Mouse (Mus musculus) cerebral cortex, adult 2 months (tissue): ENCODE data around the gene Acp6.

ENCODE experiments used
- WGBS: fragments of 180-500 bp; shearing (Covaris S2); methylation state at CpG from one replicate; pipeline ENCODE4 v1.1.7; 2018; 5-methylcytosine and 5-hydroxymethylcytosine counted together

Gene Acp6

GRCm38 (mm10) chr3:97158611-97159508 lies at the start of gene Acp6:
Gene Acp6, plus strand, starts transcription at chr3:97158777.
- 1% methylated on average over 54 of the region's 54 CpGs for WGBS

DNA sequence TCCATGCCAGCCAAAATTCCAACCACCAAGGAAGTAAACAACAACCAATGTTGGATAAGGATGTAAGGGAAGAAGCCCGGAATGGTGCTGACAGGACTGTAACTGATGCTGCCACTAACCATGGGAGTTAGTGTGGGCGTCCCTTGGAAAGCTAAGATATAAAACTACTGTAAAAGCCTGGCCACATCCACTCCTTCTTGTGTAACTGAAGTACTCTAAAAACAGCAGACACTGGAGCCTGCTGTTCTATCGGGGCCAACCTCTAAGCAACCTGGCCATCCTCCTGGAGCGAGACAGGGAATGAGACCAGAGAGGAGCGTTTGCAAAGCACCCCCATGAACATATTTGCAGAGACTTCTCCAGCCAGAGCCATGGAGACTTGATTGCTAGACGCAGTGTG lies 41.1 kb upstream of the Acp6 start:
- 66% methylated on average over 6 of the region's 6 CpGs for WGBS

DNA sequence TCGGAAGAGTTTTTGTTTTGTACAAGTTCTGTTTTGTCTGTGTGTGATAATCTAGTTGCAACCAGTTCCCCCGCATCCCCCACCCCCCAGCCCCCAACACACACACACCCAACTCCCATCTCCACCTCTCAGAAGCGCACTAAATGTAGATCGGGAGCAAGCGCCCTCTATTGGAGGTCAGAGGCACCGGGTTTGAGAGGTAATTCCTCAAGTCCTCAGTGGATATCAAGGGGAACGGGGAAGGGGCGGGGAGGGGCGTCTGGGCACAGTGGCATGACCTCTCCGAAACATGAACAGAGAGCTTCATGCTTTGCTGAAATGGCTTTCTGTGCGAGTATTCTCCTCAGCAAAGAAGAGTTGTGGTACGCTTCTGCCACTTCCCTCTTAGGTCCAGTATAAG lies 40.3 kb upstream of the Acp6 start:
- WGBS: 55% methylated on average over 12 of the region's 12 CpGs

DNA sequence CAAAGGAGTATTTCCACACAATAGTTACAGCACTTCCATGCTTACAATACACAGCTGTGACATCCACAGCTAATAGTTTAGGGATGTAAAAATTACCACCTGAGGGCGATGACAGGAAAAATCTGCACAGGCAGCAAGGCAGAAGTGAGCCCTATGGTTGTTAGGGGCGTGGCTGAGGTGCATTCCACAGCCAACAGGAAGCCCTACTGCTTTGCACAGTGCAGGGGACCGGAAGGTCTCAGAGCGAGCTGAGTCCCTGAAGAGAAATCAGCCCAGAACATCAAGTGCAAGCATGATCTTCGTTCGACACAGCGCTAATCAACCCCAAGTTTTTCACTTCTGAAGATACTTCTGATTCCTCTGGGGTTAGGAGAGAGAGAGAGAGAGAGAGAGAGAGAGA lies 34.4 kb upstream of the Acp6 start:
- 66% methylated on average over 7 of the region's 7 CpGs for WGBS

DNA sequence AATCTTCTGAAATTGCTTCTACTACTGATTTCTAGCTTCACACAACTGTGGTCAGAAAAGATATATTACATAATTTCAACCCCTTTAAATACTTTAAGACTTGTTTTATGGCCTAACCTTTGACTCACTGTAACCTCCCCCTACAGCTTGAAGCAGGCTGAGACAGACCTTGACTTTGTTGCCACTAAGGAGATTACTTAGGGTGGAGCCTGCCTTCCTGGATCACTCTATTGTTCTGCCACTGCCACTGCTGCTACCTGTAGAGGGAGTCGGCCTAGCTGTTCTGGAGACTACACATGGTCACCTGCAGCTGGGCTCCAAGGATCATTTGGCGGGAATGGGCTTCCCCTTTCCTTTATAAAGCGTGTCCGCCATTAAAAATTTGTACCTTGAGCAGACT lies 29.2 kb upstream of the Acp6 start:
- WGBS: 89% methylated on average over 4 of the region's 4 CpGs

DNA sequence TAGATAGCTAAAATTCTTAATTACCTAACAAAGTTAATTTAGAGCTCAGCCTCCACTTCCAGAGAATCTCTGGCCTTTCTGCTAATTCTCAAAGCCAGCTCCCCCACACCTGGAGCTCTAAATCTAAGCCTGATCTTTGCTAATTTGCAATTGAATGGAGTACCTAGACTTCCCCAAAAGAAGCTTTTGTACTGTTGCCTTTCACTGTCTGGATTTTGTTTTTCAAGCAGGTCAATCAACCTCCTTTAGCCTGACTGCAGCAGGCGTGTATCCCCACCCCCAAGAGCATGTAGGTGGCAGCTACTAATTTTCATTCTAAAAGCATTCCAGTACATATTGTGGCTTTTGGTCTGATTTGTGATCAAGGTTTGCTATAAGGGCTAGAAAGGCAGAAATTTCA lies 20.9 kb upstream of the Acp6 start:
- WGBS: 66% methylated on average over 1 of the region's 1 CpGs

DNA sequence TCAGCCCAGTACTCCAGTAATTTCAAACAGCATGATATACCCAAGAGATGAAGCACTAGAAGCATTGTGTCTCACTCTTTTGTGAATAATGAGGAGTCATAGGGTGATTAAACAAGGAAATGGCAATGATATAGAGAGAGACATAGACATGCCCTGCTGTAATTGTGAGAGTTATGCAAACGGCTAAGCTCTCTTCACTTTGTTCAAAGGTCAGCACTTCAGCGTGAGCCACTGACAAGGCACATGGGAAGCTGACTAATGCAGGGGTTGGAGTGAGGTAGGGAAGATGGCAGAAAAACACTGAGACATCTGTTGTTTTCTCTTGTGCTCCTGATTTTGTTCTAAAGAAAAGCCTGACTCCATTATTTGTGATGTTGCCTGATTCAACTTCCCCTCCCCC lies 7.5 kb upstream of the Acp6 start:
- WGBS: 51% methylated on average over 2 of the region's 2 CpGs

DNA sequence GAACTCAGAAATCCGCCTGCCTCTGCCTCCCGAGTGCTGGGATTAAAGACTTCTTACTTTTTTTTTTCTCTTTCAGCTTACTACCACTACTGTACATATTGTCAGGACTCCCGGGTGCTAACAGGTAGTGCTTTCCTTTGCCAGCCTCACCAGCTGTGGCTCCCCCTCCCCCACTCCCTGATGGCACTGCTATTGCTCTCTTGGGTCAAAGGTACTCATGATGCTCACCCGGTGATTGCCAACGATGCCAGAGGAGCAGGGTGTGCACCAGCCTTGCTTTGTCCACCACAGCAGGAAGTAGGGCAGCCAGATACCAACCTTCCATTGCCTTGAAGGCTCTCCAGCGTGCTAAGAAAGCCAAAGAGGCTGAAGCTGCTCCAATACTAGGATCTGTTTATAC lies 2.1 kb upstream of the Acp6 start:
- WGBS: 96% methylated on average over 6 of the region's 6 CpGs

DNA sequence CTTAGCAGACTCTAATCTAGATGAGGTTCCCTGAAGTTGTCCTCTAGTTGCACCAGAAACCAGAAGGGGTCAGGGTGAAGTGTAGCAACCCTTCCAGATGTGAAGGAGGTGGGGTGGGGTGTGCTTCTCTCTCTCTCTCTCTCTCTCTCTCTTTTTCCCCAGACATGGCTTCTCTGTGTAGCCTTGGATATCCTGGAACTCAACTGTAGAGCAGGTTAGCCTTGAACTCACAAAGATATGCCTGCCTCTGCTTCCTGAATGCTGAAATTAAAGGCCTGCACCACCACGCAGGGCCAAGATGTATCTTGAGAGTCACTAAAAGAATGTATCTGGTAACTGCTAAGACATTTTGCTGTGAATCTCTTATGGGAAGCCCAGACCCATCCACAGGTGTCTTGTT lies 1.3 kb upstream of the Acp6 start:
- 85% methylated on average over 1 of the region's 1 CpGs for WGBS

- WGBS: 2% methylated on average over 17 of the region's 17 CpGs
These were observed 498 bp upstream of the Acp6 start for GRCm38 (mm10) chr3:97157958-97158599.

- 48% methylated on average over 6 of the region's 6 CpGs for WGBS
These were observed 903 bp downstream of the Acp6 start for GRCm38 (mm10) chr3:97159509-97159850.

DNA sequence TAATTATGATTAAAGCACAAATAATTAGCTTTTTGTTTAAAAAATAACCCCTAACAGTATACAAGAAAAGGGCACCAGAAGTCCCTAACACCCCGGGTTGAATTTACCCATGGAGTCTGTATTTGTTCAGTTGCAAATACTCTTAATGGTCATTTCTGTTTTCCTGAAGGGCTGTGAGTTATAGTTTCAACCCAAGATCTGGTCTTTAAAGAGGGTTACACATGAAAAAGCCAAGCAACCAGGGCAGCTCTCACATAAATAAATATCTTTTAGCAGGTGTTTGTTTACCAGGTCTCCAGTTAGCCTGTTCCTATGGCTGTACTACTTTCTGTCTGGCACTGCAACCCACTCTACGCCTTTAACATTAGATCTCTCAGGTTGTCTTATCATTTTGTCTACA lies 1.4 kb downstream of the Acp6 start:
- WGBS: 81% methylated on average over 2 of the region's 2 CpGs

DNA sequence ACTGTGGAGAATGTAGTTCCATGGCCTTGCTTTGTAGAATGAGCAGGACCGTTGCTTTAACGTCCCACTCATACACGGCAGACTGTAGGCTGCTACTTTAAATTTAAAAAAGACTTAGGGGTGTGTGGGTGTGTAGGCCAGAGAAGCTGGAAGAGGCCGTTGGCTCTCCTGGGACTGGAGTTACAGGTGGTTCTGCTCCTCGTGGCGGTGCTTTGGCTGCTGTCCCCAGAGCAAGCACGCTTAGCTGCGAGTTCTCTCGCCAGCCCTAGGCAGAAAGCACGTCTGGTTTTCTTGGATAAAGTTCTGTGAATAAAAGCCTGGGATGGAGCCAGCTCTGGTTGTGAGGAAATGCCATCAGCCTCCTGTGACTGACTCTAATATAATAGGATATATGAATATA lies 2.3 kb downstream of the Acp6 start:
- 27% methylated on average over 10 of the region's 10 CpGs for WGBS

- WGBS: 63% methylated on average over 4 of the region's 4 CpGs
These were observed 3.2 kb downstream of the Acp6 start for GRCm38 (mm10) chr3:97161773-97162172.

DNA sequence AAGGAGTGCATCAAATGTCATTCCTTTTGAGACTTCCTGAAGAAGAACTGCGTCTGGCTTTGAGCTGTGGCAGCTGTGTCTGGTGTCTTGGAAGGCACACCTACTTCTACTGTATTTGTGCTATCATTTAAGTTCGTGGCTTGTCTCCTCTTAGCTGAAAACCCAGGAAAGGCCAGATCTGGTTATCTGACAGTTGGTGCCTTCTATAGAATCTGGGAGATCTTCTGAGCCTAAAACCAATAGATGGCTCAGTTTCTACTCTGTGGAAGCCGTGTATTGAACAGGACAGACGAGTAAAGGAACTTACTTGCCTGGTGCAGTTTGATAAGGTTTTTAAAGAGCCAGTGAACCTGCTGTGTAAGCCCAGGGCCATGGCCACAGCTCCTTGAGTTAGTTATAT lies 5.9 kb downstream of the Acp6 start:
- 91% methylated on average over 4 of the region's 4 CpGs for WGBS

DNA sequence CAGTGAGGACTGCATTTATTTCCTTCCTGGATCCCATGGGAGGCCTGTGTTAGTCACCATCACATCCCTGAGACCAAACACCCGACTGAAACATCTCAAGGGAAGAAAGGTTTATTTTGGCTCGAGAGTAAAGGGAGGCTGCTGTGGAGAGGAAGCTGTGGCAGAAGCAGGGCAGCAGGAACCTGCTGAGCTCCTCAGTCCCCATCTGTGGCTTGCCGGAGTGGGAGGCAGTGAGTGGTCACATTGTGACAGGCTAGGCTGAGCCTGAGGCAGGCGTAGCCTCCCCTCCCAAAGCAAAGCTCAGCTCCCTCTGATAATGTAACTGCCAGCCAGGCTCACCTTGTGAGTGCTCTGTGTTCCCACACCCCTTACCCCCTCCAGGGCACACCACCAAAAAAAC lies 8.5 kb downstream of the Acp6 start:
- WGBS: 44% methylated on average over 4 of the region's 4 CpGs

GRCm38 (mm10) chr3:97171531-97171930 lies 13.0 kb downstream of the Acp6 start:
- 94% methylated on average over 6 of the region's 6 CpGs for WGBS

DNA sequence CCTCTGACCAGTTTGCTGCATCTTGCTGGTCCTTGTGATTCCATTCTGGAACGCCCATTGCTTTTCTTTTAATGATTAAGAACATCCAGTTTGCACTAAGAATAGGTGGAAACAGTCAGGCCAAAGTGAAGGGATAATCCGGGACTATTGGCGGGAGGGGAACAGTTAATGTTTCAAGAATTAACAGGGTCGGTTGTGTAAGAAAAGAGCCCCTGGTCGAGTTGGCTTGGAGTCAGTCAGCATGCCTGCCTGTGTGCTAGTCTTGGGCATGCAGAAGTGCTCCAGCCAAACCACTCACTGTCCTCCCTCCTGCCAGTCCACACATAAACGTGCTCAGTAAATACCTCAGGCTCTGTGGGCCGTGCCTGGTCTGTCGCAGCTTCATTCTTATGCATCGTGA lies 13.7 kb downstream of the Acp6 start:
- WGBS: 61% methylated on average over 9 of the region's 9 CpGs

DNA sequence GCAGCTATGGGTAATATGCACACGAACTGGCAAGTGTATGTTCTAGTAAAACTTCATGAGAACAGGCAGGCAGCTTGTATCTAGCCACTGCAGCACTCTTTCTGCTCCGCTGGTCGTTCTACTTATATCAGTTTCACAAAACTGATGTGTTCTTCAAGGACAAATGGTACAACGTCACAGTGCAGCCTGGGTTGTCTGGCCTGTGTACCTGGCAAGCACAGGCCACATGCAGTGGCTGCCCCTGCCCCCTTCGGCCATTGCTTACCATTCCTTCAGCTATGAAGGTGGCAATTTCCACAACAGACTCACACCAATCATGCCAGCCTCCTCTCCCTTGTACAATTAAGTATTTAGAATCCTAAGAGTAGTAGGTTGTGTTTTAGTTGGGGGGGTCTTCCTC lies 14.1 kb downstream of the Acp6 start:
- WGBS: 77% methylated on average over 5 of the region's 5 CpGs

DNA sequence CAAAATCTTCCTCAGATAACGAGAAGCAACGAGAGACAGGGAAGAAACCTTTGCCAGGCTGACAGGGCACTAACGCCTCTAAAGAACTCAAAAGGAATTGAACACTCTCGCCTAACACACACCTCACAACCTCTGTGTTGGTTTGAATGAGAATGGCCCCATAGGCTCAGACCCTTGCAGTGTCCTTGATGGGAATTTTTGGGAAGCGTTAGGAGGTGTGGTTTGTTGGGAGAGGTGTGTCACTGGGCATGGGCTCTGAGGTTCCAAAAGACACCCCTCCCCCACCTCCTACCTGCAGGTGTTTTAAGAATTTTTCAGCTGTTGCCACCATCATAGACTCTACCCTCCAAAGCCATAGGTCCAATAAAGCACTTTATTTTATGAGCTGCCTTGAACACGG lies 20.3 kb downstream of the Acp6 start:
- WGBS: 80% methylated on average over 6 of the region's 6 CpGs

- WGBS: 39% methylated on average over 6 of the region's 6 CpGs
These were observed 21.9 kb downstream of the Acp6 start for GRCm38 (mm10) chr3:97180527-97180926.

DNA sequence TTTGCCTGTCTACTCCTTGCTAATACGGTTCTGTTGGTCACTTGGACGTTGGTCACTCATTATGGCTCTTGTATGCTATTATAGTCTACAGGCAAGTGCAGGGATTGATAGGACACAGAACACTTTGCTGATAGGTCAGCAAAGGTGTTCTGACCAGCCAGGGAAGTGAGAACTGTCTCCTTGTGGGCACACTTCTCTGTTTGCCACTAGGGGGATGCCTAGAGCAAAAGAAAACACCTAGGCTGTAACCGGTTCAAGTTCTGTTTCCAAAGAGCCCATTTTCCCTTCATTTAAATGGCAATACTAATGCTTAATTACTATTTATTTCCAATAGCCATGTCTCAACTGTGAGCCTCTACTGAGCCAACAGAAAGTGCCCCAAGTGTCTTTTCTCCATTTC lies 25.2 kb downstream of the Acp6 start:
- 50% methylated on average over 3 of the region's 3 CpGs for WGBS

GRCm38 (mm10) chr3:97185098-97185860 lies 26.7 kb downstream of the Acp6 start:
- 42% methylated on average over 10 of the region's 10 CpGs for WGBS
